Mouse (Mus musculus) embryonic stem cell, embryonic (primary cell): ENCODE measurements around the gene Cpeb3.
"Not testable (repeated sequence)": the region's sequence is repeated elsewhere in the genome, so short reads cannot be mapped to it uniquely, and the experiment has no call there.

Source experiments
- CTCF ChIA-PET, 4 experiments: fragments of 300-600 bp in 2 of 4; fragments of 350-600 bp in 2 of 4; sonication (Branson Sonifier 250); formaldehyde crosslinking; loops; one replicate each; lab custom pipeline; 2022; ENCODE audit warnings: inconsistent platforms in 2 of 4; lab: Charles Lee
- POLR2A ChIA-PET, 4 experiments: fragments of 300-600 bp in 2 of 4; fragments of 350-600 bp in 2 of 4; sonication (Branson Sonifier 250); formaldehyde crosslinking; loops; one replicate each; lab custom pipeline; 2022; ENCODE audit warnings: antibody characterized with exemption in 4 of 4, inconsistent platforms in 1 of 4; lab: Charles Lee

The Cpeb3 gene

DNA sequence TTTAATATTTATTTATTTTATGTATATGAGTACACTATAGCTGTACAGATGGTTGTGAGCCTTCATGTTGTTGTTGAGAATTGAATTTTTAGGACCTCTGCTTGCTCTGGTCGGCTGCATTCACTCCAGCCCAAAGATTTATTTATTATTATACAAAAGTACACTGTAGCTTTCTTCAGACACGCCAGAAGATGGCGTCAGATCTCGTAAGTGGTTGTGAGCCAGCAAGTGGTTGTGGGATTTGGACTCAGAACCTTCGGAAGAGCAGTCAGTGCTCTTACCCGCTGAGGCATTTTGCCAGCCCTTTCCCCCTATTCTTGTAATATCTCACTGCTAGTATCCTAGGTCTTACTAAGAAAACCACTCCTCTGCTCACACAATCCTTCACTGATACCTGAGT, 126.9 kb downstream of the Cpeb3 start:
- CTCF ChIA-PET = interaction anchor here (0.6 to 1.5 kb wide), 10 partner anchors 14 to 511 kb away, joined by 3 to 5 read pairs (median 3); partner anchors contain the start of gene March5 (in 1 of the 4)
- POLR2A ChIA-PET = interaction anchor here in 1 of 4 experiments (0.6 to 1.5 kb wide), 2 partner anchors 18 to 177 kb away, joined by 3 read pairs; no protein-coding TSS in a partner anchor

DNA sequence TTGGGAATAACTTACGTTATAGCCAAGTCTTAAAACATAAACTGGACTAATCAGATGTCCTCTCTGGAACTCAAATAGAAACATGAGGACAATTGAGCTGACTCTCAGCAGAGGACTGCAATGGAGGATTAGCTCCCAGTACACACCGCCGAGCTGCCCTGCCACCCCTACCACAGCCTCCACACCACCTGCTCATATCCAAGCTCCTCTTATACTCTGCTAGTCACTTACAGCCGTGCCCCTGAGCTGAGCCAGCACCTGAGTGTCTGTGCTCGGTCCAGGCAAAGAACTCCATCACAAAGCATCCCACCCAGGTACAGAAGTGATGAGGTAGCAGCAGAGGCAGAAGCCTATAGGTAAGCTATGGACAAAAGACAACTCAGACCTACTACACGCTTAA, 129.2 kb downstream of the Cpeb3 start:
- ChIA-PET POLR2A (interaction anchor here in 1 of 4 experiments (1.4 to 1.8 kb wide), 2 partner anchors 13 to 34 kb away, joined by 3 to 8 read pairs; no protein-coding TSS in a partner anchor), CTCF (interaction anchor here in 2 of 4 experiments (0.5 to 1.3 kb wide), 3 partner anchors 28 to 1391 kb away, joined by 3 to 9 read pairs (median 4); no protein-coding TSS in a partner anchor)

- CTCF ChIA-PET = interaction anchor here in 1 of 4 experiments (0.5 to 0.7 kb wide), 2 partner anchors 67 to 1390 kb away, joined by 3 to 9 read pairs; no protein-coding TSS in a partner anchor
- POLR2A ChIA-PET = interaction anchor here in 1 of 4 experiments (1.4 to 1.8 kb wide), 2 partner anchors 13 to 33 kb away, joined by 3 to 8 read pairs; no protein-coding TSS in a partner anchor
These were observed 129.8 kb downstream of the Cpeb3 start for GRCm38 (mm10) chr19:37078571-37078970.

- CTCF ChIA-PET = no interaction called here
- POLR2A ChIA-PET = interaction anchor here in 1 of 4 experiments (1.4 to 1.8 kb wide), 2 partner anchors 12 to 33 kb away, joined by 3 to 8 read pairs; no protein-coding TSS in a partner anchor
These were observed 130.3 kb downstream of the Cpeb3 start for GRCm38 (mm10) chr19:37078064-37078463.

DNA sequence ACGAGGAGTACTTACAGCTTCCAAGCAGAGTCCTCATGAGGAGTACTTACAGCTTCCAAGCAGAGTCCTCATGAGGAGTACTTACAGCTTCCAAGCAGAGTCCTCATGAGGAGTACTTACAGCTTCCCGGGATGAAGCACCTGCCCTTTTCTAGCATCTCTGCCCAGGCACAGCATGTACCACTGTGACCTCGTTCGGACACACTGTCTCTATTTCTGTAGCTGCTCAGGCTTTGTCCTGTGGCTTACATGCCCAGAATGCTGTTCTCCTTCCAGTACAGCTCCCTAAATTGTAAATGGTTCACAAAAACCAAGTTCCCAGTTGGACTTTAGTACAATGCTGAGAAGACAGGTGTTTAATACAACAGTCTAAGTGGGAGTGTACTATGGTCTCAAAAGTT, 131.1 kb downstream of the Cpeb3 start:
- POLR2A ChIA-PET = not testable (repeated sequence)
- CTCF ChIA-PET = interaction anchor here in 2 of 4 experiments (0.6 to 0.7 kb wide), 2 partner anchors 186 to 465 kb away, joined by 3 to 4 read pairs; no protein-coding TSS in a partner anchor

GRCm38 (mm10) chr19:37076646-37077045, 131.8 kb downstream of the Cpeb3 start:
- ChIA-PET POLR2A (no interaction called here), CTCF (interaction anchor here in 2 of 4 experiments (0.6 to 0.7 kb wide), 2 partner anchors 187 to 465 kb away, joined by 3 to 4 read pairs; no protein-coding TSS in a partner anchor)

DNA sequence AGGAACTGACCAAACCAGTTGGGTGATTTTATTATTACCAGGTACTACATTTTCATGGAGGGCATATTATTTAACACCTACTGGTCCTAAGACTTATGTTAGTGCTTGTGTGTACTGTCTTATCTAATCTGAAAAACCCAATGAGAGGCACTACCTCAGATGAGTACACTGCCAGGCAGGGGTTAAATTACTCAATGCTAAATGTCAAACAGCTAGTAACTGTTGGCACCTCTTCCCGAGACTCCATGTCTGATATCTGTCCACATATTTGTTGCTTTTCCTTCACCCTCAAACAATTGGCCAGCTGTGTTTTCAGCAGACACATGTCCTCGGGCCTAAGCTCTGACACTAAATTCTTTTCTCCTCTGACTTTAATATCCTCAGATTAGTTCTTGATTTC, 132.3 kb downstream of the Cpeb3 start:
- ChIA-PET CTCF (no interaction called here), POLR2A (no interaction called here)

DNA sequence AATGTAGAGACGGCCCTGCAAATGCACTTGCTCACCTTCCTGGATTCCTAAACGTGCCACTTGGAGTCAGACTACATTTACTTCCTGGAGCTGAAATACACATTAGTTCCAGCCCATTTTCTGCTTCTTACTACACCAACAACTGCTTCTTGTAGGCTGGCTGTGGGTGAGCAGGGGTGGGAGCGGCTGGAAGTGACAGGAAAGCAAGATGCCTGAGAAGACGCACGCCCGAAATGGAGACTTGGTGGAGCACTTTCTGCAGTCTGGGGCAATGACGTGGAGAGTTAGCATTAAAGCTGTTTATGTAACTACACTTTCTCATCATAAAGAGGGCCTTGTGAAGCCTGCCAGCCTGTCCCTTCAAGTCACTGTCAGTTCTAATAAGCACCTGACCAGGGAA, 132.7 kb downstream of the Cpeb3 start:
- ChIA-PET POLR2A (no interaction called here), CTCF (no interaction called here)

DNA sequence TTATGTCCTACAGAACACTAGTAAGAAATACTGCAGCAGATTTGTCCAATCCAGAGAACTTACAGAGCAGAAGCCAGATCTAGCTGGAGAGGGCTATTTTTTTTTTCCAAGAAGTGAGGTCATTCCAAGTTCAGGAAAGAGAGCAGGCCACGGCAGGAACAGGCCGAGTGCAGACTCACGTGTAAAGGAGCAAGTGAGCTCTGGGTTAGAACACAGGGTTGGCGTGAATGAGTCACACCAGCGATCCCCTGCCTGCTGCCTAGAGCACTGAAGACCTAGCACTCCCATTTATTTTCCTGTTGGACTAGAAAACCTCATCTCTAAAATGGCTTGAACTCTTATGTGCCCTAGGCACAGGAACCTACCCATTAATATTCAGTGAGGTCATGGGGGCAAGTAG, 133.7 kb downstream of the Cpeb3 start:
- CTCF ChIA-PET = interaction anchor here in 1 of 4 experiments (0.5 kb wide), 1 partner anchor 21 kb away, joined by 6 read pairs; no protein-coding TSS in a partner anchor

DNA sequence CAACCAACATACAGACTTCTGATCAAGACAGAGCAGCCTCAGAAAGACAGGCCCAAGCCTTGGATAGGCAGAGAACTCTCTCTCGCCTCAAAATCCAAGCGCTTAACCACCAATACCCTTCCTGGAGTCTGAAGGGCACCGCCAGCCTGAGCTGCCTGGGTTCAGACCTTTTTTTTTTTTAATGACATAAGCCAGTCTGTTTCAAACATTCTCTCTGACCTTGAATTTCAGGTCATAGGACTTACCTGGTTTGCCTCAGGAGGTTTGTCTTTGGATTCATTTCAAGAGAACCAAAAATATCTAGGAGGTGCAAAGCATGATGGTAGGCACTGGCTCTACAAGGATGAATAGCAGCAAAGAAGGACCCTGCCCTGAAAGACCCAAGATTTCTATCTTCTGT, 134.1 kb downstream of the Cpeb3 start:
- CTCF ChIA-PET = interaction anchor here in 1 of 4 experiments (0.5 kb wide), 1 partner anchor 21 kb away, joined by 6 read pairs; no protein-coding TSS in a partner anchor
- POLR2A ChIA-PET = no interaction called here

More for the DNA sequence above, 133.7 kb downstream of the Cpeb3 start:
- POLR2A ChIA-PET = interaction anchor here in 1 of 4 experiments (0.6 kb wide), 1 partner anchor 54 kb away, joined by 6 read pairs; no protein-coding TSS in a partner anchor

DNA sequence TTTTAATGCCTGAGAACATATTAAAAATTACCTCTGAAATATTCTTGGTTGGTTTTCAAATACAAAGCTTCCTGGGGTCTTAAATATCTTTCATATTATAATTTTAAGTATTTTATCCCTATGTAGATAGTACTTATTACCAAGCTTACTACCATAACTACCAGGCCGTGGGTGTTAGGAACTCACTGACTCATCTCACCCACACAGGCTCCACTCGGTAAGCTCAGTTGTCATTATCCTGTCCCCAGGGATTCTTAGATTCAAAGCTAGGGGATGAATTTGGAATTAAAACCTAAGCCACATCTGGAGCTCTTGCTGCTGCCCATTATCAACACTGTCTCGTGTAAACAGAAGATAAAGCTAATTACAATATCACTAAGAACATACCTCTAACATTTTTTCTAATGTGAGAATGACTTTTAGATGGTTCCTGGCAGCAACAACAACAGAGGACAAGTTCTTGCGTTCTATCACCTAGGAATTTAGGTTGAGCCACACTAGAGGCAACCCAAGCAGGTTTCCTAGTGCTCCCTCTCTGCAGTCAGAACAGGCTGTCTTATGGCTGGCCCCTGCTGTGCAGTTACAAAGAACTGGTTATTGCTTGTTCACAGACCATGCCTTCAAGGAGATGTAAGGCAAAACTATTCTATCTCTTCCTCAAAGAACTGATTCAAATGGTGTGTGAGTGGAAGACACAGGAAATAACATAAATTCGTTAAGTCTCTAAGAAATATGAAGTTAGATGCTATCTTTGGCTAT, 135.4 kb downstream of the Cpeb3 start:
- CTCF ChIA-PET = no interaction called here

DNA sequence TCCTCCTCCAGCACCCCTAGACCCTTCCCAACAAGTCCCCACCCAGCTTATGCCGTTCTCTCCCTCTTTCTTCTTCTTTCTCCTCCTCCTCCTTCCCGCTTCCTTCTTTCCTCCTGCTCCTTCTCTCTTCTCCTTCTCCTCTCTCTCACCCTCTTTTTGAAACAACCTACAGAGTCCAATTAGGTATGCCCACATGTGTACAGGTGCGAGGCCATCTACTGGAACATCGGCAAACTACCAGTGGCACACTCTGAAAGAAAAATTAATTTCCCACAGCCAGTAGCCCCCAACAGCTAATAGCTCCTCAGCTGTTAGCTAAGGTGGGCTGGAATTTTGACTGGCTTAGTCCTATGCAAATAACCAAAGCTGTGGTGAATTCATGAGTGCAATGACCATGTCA, 139.2 kb downstream of the Cpeb3 start:
- ChIA-PET CTCF (interaction anchor here in 2 of 4 experiments (0.6 to 0.7 kb wide), 2 partner anchors 300 to 334 kb away, joined by 3 to 4 read pairs; no protein-coding TSS in a partner anchor), POLR2A (interaction anchor here in 2 of 4 experiments (0.5 to 1.1 kb wide), 3 partner anchors 9 to 567 kb away, joined by 4 to 6 read pairs (median 4); no protein-coding TSS in a partner anchor)

More for the DNA sequence above, 135.4 kb downstream of the Cpeb3 start:
- POLR2A ChIA-PET = interaction anchor here in 2 of 4 experiments (0.5 to 1.1 kb wide), 7 partner anchors 9 to 335 kb away, joined by 3 to 4 read pairs (median 3); no protein-coding TSS in a partner anchor

DNA sequence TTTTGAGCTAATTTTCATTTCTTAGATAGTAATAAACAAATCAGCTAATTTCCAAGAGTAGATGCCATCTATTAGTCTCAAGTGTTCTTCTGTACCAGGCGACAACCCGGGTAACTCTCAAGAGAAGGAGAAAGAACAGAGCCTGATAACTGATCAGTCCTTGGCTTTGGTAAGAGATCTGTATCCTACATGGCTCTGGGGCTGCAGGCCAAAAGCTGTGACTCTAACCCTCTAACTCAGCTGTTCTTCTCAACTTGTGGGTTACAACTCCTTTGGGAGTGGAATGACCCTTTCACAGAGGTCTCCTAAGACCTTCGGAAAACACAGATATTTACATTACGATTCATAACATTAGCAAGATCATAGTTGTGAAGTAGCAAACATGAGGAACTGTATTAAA, 148.3 kb downstream of the Cpeb3 start:
- ChIA-PET CTCF (interaction anchor here in 2 of 4 experiments (0.7 to 1.5 kb wide), 3 partner anchors 9 to 147 kb away, joined by 3 to 5 read pairs (median 4); partner anchors contain the start of gene March5 (in 1 of the 2)), POLR2A (interaction anchor here in 2 of 4 experiments (0.7 to 1.6 kb wide), 2 partner anchors 9 to 169 kb away, joined by 3 to 4 read pairs; no protein-coding TSS in a partner anchor)

DNA sequence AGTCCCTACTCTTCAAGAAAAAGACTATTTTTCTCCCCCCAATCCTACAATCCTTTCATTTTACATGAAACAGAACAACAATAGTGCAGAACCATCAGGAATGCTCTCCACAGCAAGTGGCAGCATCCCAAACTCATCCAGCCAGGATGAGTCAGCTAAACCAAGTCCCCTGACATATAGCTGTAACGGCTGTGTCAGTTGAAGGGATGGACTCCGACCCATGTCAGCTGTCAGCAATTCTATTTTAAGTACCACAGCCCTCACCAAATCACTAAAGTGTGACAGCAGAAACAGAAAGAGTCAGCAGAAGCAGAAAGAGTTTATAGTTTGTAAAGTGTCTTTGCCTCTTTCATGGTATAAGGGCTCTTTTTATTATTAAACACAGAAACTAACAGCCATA, 148.8 kb downstream of the Cpeb3 start:
- CTCF ChIA-PET = interaction anchor here in 2 of 4 experiments (0.7 to 1.5 kb wide), 3 partner anchors 9 to 148 kb away, joined by 3 to 5 read pairs (median 4); partner anchors contain the start of gene March5 (in 1 of the 2)
- POLR2A ChIA-PET = interaction anchor here in 2 of 4 experiments (0.7 to 1.6 kb wide), 3 partner anchors 9 to 149 kb away, joined by 3 to 4 read pairs (median 4); no protein-coding TSS in a partner anchor

- ChIA-PET POLR2A (interaction anchor here in 2 of 4 experiments (0.5 to 1.1 kb wide), 5 partner anchors 16 to 36 kb away, joined by 3 read pairs; no protein-coding TSS in a partner anchor), CTCF (interaction anchor here in 2 of 4 experiments (0.7 to 1.2 kb wide), 2 partner anchors 24 to 1015 kb away, joined by 4 to 5 read pairs; no protein-coding TSS in a partner anchor)
These were observed 151.1 kb downstream of the Cpeb3 start for GRCm38 (mm10) chr19:37057161-37057905.

- ChIA-PET CTCF (no interaction called here), POLR2A (interaction anchor here in 1 of 4 experiments (0.7 kb wide), 1 partner anchor 39 kb away, joined by 3 read pairs; no protein-coding TSS in a partner anchor)
These were observed 152.3 kb downstream of the Cpeb3 start for GRCm38 (mm10) chr19:37055976-37056556.
